Mouse (Mus musculus) C2C12 (cell line): ENCODE results near the gene Lysmd1.

Experiments used
- CEBPB ChIP-seq: IDR thresholded peaks from one replicate; pipeline ENCODE4 v1.6.1; 2011; ENCODE audit warnings: low read depth, mild to moderate bottlenecking, control low read depth, moderate library complexity
- CTCF ChIP-seq: IDR thresholded peaks from one replicate; pipeline ENCODE4 v1.5.1; 2011; ENCODE audit not compliant: control insufficient read depth, insufficient read depth, insufficient read length
- FOSL1 ChIP-seq: IDR thresholded peaks from one replicate; pipeline ENCODE4 v1.8.0; 2011; ENCODE audit warnings: mild to moderate bottlenecking, low read length; ENCODE audit not compliant: poor library complexity, insufficient read depth, severe bottlenecking
- MAX ChIP-seq: IDR thresholded peaks from one replicate; pipeline ENCODE4 v1.6.1; 2011; ENCODE audit warnings: mild to moderate bottlenecking, control low read depth
- MYOD1 ChIP-seq: IDR thresholded peaks from one replicate; pipeline ENCODE4 v1.6.1; 2011; ENCODE audit warnings: low read depth; ENCODE audit not compliant: control insufficient read depth, insufficient read length

- TF ChIP-seq CTCF (no peak), FOSL1 (no peak), MYOD1 (no peak), CEBPB (no peak), MAX (no peak)
Measured at GRCm38 (mm10) chr3:95169996-95170395, 36.1 kb downstream of the Lysmd1 start.
